Mouse (Mus musculus) ES-E14 (cell line): ENCODE data around the gene Slc4a4. TPM values are rescaled to one million over a fixed set of nuclear protein-coding genes. Genes with fewer than 3 reads are reported as not detected.

Experiments
- DNase-seq: peaks from one replicate; pipeline ENCODE4 v3.0.0-alpha.2; 2013; ENCODE audit warnings: low read depth, low spot score
- H3K27ac ChIP-seq: 2 replicates; pipeline ENCODE4 v1.5.1; 2012; ENCODE audit warnings: low read depth, mild to moderate bottlenecking, low read length, moderate library complexity, mixed read lengths; ENCODE audit not compliant: poor library complexity, insufficient read depth, severe bottlenecking
- H3K36me3 ChIP-seq: 2 replicates; pipeline ENCODE4 v1.6.1; 2012; ENCODE audit warnings: mild to moderate bottlenecking, low read length, moderate library complexity, mixed read lengths; ENCODE audit not compliant: control insufficient read depth, poor library complexity, insufficient read depth, severe bottlenecking
- H3K4me1 ChIP-seq, 2 experiments: fragments of 150-350 bp in 1 of 2; sonication (generic) in 1 of 2; 2 replicates each; pipeline ENCODE4 v1.6.1; 2012; ENCODE audit warnings: low read length in 2 of 2, mild to moderate bottlenecking in 1 of 2, mixed read lengths in 1 of 2; ENCODE audit not compliant: control insufficient read depth in 2 of 2, insufficient read depth in 2 of 2, poor library complexity in 1 of 2
- H3K4me3 ChIP-seq, 2 experiments: fragments of 150-350 bp in 1 of 2; sonication (generic) in 1 of 2; 2 replicates each; pipeline ENCODE4 v1.5.1; 2012; ENCODE audit warnings: low read length in 2 of 2, low read depth in 1 of 2, mild to moderate bottlenecking in 1 of 2, mixed read lengths in 1 of 2; ENCODE audit not compliant: insufficient read depth in 1 of 2, poor library complexity in 1 of 2, severe bottlenecking in 1 of 2
- H3K9ac ChIP-seq: 2 replicates; pipeline ENCODE4 v1.6.1; 2012; ENCODE audit warnings: low read depth, mild to moderate bottlenecking, low read length, mixed read lengths; ENCODE audit not compliant: poor library complexity, insufficient read depth, severe bottlenecking
- H3K9me3 ChIP-seq: fragments of 150-350 bp; sonication (generic); 2 replicates; pipeline ENCODE4 v1.6.1; 2012; ENCODE audit warnings: low read depth, mild to moderate bottlenecking, low read length; ENCODE audit not compliant: control insufficient read depth, insufficient read depth
- CHD2 ChIP-seq: IDR thresholded peaks from 2 replicates; pipeline ENCODE4 v1.6.1; 2014; ENCODE audit warnings: mild to moderate bottlenecking, low read depth, low read length, inconsistent platforms
- HCFC1 ChIP-seq: IDR thresholded peaks from 2 replicates; pipeline ENCODE4 v1.6.1; 2012; ENCODE audit warnings: low read length, inconsistent platforms, borderline replicate concordance; ENCODE audit not compliant: insufficient read depth
- MAFK ChIP-seq: IDR thresholded peaks from 2 replicates; pipeline ENCODE4 v1.6.1; 2014; ENCODE audit warnings: mild to moderate bottlenecking, low read depth, low read length, inconsistent platforms; ENCODE audit not compliant: insufficient read depth
- ZC3H11A ChIP-seq: IDR thresholded peaks from 2 replicates; pipeline ENCODE4 v1.6.1; 2012; ENCODE audit warnings: low read depth, mild to moderate bottlenecking, inconsistent platforms, low read length, borderline replicate concordance
- ZNF384 ChIP-seq: IDR thresholded peaks from 2 replicates; pipeline ENCODE4 v1.6.1; 2012; ENCODE audit warnings: low read depth, low read length, inconsistent platforms
- in situ Hi-C, 2 experiments: fragments of 600-800 bp; cut with MboI; formaldehyde crosslinking; loops; one replicate each; pipeline ENCODE4 v1.15.1; 2025; ENCODE audit warnings: low sequenced_read_pairs in 2 of 2, inconsistent platforms in 1 of 2; ENCODE audit not compliant: unreplicated experiment in 2 of 2
- total RNA-seq: library from RNA; depleted of rRNA; stranded (reverse); fragments of 300-350 nt; gene quantifications from 2 replicates; pipeline ENCODE4 v1.2.3, GENCODE M21; 2012

Slc4a4 gene
- total RNA-seq, 1 experiment = 2.5 TPM

- TF ChIP-seq ZC3H11A (no peak), MAFK (no peak), ZNF384 (no peak), HCFC1 (no peak), CHD2 (no peak)
These were observed 51.6 kb downstream of the Slc4a4 start for GRCm38 (mm10) chr5:88938208-88938607.

DNA sequence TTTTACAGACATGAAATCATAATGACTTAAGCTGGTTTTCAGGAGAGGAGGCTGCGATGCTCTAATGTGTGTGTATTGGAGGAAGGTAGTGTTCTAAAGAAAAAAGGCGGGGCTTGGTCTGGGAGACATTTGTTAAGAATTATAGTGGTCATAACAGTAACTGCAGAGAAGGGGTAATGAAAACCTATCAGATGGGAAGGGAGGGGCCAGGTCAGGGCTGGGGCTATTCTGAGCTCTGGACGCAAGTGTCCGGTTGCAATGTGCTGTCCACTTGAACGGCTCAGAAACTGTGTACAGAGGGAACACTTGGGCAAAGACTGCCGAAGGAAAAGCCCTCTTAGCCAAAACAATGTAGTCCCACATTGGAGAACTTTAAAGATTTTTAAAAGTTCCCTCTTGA is 52.5 kb downstream of the Slc4a4 start:
- no peak overlapping the region for H3K9ac ChIP-seq
- DNase-seq = no peak
- in situ Hi-C loops = no loop called here
- no peaks in the 10 kb centered on the region for H3K4me1 ChIP-seq
- H3K27ac ChIP-seq = no peak overlapping the region
- no peak for TF ChIP-seq ZC3H11A
- no peak for TF ChIP-seq CHD2
- no peak for TF ChIP-seq HCFC1
- H3K9me3 ChIP-seq = no peaks in the 10 kb centered on the region
- no peaks in the 10 kb centered on the region for H3K36me3 ChIP-seq
- H3K4me3 ChIP-seq = no peak overlapping the region

More at GRCm38 (mm10) chr5:88938208-88938607, 51.6 kb downstream of the Slc4a4 start:
- H3K4me1 ChIP-seq = no peaks in the 10 kb centered on the region
- no peak overlapping the region for H3K27ac ChIP-seq
- H3K4me3 ChIP-seq = no peak overlapping the region
- no peaks in the 10 kb centered on the region for H3K36me3 ChIP-seq
- no peak overlapping the region for H3K9ac ChIP-seq
- in situ Hi-C loops = no loop called here
- H3K9me3 ChIP-seq = no peaks in the 10 kb centered on the region
- no peak for DNase-seq

DNA sequence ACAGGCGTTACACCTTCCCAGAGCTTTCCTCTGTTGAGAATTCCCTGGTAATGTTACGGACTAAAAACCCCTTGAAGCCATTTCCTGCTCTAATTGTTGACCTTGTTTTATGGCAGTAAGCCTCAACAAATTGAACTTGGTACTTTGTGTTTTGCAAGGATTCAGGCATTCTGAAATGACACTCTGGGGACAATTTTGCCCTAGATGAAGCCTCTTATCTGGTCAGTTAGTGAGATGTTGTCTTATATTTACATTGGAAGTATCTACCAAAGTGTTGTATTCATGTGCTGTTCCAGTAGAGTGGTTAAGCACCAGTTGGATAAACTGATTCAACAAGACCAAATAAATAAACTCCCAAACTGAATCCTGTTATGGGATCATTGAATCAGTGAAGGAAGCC is 53.2 kb downstream of the Slc4a4 start:
- no peak for DNase-seq
- Histone ChIP-seq H3K4me1 (no peaks in the 10 kb centered on the region), H3K9me3 (no peaks in the 10 kb centered on the region), H3K36me3 (no peaks in the 10 kb centered on the region), H3K27ac (no peak overlapping the region), H3K4me3 (no peak overlapping the region), H3K9ac (no peak overlapping the region)
- in situ Hi-C loops = no loop called here
- TF ChIP-seq MAFK (no peak), ZNF384 (no peak), CHD2 (no peak), ZC3H11A (no peak), HCFC1 (no peak)

DNA sequence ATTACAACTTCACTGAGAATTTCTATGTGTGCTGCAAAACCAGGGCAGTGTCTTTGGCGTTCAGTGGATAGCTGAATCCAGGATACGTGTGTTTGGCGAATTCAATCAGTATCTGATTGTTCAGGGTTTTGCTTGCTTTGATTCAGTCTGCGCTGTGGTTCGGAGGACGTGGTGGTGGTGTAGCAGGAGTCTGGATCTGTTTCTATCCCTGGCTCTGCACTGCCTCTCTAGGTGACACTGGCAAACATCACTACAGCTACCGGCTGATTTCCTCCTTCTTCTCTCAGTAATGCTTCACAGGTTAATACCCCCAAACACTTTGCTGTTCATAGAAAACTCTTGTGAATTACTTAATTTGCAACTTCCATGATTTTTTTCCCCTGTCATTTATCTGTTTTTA is 55.3 kb downstream of the Slc4a4 start:
- H3K27ac ChIP-seq = no peak overlapping the region
- no peaks in the 10 kb centered on the region for H3K36me3 ChIP-seq
- no peak overlapping the region for H3K4me3 ChIP-seq
- no peak for TF ChIP-seq ZC3H11A
- TF ChIP-seq HCFC1 = no peak
- TF ChIP-seq CHD2 = no peak
- no peak for TF ChIP-seq ZNF384
- no peak for TF ChIP-seq MAFK
- in situ Hi-C loops = no loop called here
- H3K9ac ChIP-seq = no peak overlapping the region
- H3K9me3 ChIP-seq = no peaks in the 10 kb centered on the region
- DNase-seq = no peak
- H3K4me1 ChIP-seq = no peaks in the 10 kb centered on the region

GRCm38 (mm10) chr5:88945661-88946339 is 59.2 kb downstream of the Slc4a4 start:
- in situ Hi-C loops = no loop called here
- no peak overlapping the region for H3K27ac ChIP-seq
- H3K9me3 ChIP-seq = no peaks in the 10 kb centered on the region

More at GRCm38 (mm10) chr5:88945661-88946339, 59.2 kb downstream of the Slc4a4 start:
- Histone ChIP-seq H3K36me3 (no peaks in the 10 kb centered on the region), H3K4me3 (no peak overlapping the region), H3K4me1 (no peaks in the 10 kb centered on the region), H3K9ac (no peak overlapping the region)
- DNase-seq = no peak
- TF ChIP-seq HCFC1 (no peak), MAFK (no peak), ZNF384 (no peak), CHD2 (no peak), ZC3H11A (no peak)
